Mouse (Mus musculus) testis, postnatal 14 days (tissue): ENCODE measurements at regions not wholly inside any gene's neighbourhood (a gene's known extent, or its start where the extent isn't known, plus 50 kb on each side); places are given as distances from the start of the nearest gene placed in this dataset.

Experiments
- DNase-seq: peaks from one replicate; pipeline ENCODE4 v3.0.0; 2021; ENCODE audit warnings: low spot score

- DNase-seq, result no peak
Observed at GRCm38 (mm10) chr5:45269391-45269790, 180.6 kb downstream of the Qdpr start.

DNA sequence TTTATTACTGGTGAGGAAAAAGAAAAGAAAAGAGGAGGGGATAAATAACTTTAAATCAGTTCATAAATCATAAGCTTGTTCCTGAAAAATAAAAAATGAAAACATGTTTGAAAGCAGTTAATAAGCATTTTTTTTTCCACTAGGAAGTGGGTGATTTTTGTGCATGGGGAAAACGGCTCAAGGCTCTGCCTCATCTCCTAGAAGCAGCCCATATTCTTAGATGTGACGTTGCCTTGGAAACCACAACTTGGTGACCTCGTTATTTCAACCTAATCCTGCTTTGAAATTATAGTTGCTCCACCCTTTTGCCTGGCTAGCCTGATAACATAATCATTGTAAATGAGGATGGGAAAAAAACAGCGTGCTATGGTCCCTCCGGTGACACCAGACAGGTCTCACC is 183.1 kb downstream of the Qdpr start:
- DNase-seq, result no peak

DNA sequence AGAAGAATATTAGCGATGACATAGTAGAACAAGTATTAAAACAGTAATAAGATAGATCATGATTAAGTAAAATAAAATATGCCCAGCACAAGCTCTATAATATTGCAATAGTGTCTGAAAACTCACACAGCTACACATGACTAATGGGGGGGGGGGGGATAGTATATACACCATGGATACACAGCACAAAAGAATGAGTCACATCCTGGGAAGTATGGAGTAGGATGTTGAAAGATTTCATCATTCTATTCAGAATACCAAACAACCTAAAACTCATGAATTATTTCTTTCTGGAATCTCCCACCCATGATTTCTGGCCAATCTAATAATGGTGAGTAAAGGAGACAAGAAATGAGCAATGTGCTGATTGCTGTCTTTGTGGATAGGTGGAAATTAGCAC is 191.6 kb downstream of the Qdpr start:
- DNase-seq, result no peak

GRCm38 (mm10) chr5:45256256-45256999 is 193.6 kb downstream of the Qdpr start:
- no peak for DNase-seq

- no peak for DNase-seq
Observed at GRCm38 (mm10) chr5:45231856-45232255, 218.2 kb downstream of the Qdpr start.

- DNase-seq, result no peak
Observed at GRCm38 (mm10) chr5:45230097-45230496, 219.9 kb downstream of the Qdpr start.

DNA sequence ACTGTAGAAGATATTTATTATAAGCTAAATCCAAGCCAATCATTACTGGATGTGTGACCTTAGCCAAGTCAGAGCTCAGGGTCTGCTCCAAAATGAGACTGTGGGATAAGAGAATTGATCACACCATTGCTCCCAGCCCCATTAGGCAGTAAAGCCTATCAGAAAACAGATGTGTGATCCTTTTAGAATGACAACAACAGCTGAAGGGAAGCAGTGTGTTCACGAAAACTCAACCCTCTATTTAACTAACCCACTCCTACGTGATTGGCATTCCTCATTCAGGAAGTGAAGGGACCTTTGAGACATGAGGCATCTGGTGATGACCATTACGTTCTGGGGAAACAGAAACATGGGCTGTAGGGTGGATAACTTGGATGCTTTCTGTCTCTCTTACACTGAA is 220.6 kb downstream of the Qdpr start:
- DNase-seq, result no peak

DNA sequence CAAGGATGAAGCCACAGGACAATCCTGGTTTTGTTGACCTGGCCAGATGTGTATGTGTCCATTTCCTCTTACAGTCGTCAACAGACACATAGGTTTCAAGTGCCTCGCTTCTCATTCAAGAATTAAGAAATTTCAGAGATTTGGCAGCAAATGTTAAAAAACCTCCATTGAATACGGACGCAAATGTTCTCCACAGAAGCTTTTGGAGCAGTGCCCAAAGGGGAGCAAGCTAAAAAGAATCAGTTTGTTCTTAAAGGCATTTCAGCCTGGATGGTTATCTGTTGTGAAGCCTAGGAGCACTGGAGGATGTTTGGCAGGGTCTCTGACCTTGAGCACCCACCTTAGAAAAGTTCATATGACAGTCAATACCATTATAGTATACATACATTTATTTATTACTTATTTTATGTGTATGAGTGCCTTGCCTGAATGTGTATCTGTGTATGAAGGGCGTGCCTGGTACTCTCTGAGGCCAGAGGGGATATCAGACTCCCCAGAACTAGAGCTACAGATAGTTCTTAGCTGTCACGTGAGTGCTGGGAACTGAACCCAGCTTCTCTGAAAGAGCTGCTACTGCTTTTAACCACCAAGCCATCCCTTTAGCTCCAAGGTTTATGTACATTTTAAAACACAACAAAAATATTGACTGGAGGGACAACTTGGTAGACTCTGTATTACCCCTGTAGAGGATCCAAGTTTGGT is 221.7 kb downstream of the Qdpr start:
- DNase-seq, result no peak

- peak; percentile 6 for DNase-seq
Observed at GRCm38 (mm10) chr5:45220272-45220916, 229.6 kb downstream of the Qdpr start.

GRCm38 (mm10) chr5:45219558-45219957 is 230.5 kb downstream of the Qdpr start:
- DNase-seq, result no peak

- DNase-seq, result no peak
Observed at GRCm38 (mm10) chr5:45219101-45219500, 230.9 kb downstream of the Qdpr start.

GRCm38 (mm10) chr5:45214475-45214874 is 235.6 kb downstream of the Qdpr start:
- no peak for DNase-seq

DNA sequence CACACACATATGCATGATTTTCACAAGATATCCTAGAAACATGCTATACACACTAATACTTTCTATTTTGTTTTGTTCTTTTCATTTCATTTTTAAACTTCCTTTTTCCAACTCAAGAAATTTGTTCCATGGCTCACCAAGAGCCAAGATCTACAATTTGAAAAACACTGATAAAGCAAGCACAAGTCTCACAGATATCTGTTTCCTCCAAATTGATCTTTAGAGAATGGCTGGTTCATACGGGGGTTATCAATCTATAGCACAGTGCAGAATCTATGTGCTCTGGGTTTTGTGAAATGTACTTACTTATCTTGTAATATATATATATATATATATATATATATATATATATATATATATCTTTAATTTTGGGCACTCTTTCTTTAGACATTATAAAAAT is 251.6 kb downstream of the Qdpr start:
- no peak for DNase-seq

DNA sequence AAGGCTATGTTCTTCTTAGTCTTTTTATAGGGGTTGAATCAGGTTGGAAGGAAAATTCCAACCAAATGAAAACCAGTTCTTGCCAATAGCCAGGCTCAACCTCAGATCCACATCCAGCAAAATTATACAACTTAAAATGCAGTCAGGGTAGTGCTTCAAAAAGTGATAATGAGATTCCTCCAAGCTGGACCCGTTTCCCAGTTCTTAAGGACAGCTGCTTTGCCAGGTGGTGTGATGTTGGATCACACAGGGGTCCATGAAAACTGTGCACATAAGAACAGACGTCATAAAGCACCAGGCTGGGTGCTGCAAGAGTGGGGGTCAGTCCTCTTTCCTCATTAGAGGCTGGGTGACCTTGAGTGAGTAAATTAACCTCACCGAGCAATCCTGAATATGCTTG is 253.9 kb downstream of the Qdpr start:
- no peak for DNase-seq

DNA sequence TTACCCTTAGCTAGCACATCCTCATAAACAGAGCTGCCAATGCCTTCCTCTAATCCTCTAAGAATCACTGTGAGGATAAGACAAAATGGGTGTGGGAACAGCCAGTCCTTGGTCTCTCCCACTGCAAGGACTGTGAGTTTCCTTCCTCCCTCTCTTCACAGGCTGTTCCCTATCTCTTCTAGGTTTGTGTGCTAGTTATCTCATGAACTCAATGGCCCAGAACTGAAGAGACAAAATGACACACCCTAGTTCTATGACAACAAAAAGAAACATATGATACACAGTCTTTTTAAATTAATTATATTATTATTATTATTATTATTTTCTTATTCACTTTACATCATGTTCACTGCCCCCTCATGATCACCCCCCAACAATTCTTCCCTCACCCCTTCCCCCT is 257.7 kb downstream of the Qdpr start:
- DNase-seq, result no peak

GRCm38 (mm10) chr5:45173035-45173755 is 276.8 kb downstream of the Qdpr start:
- no peak for DNase-seq

DNA sequence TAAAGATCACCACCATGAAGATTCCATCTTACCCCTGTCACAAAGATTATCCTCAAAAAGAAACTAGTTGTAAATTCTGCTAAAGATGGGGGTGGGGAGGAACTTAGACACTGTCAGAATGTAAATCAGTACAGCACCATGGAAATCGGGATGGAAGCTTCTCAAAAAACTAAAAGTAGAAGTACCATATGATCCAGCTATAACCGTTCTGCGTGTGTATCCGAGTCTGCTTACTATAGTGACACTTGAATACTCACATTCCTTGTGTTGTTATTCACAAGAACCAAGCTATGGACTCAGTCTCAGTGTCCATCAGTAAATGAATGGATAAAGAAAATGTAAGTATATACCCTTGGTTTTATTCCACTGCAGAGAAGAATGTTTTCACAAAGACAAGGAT is 290.8 kb downstream of the Qdpr start:
- no peak for DNase-seq

GRCm38 (mm10) chr5:45154936-45155335 is 295.1 kb downstream of the Qdpr start:
- no peak for DNase-seq

DNA sequence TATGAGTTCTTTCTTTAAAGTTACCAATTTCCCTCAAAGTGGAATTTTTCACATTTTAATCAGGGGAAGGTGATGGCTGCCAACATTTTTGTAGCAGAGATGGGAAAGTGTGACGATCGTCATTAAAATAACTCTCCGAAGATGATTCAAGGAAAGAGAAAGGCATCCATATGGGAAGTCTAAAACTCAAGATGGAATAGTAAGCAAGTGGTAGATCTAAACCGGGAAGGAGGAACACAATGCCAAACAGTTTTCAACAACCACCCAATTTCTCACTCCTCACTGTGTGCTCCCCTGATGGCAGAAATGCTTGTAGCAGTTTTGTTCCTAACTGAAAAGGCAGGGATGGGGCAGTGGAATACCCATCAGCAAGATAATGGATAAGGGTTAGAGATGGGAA is 305.9 kb downstream of the Qdpr start:
- no peak for DNase-seq

GRCm38 (mm10) chr5:45137198-45137973 is 312.6 kb downstream of the Qdpr start:
- no peak for DNase-seq

GRCm38 (mm10) chr5:45136696-45137095 is 313.3 kb downstream of the Qdpr start:
- DNase-seq, result no peak

- DNase-seq, result no peak
Observed at GRCm38 (mm10) chr5:45127971-45128370, 322.1 kb downstream of the Qdpr start.
